Mouse (Mus musculus): Measurements from ENCODE around the gene Popdc2.
"Not testable (repeated sequence)": the region's sequence is repeated elsewhere in the genome, so short reads cannot be mapped to it uniquely, and the experiment has no call there.

Popdc2 gene

DNA sequence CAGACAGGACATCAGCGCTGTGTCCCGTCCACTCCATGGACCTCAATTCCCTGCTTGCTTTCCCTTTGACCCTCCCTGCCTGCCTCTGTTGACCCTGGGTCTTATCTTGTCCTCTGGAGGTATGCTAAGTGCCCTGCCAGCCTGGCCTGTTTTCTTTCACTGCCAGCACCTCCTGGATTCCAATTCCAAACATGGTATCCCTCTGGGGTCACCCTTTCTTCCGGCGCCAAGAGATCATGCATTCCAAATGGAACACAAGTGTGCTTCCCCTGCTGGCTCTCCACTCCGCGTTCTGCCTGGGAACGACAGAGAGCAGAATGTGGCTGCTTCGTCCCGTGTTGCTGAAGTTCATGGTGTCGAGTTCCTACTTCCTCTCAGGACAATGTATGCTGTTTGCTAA is at the start of gene Popdc2:
Gene Popdc2 (plus strand): TSS at position 277 of the 400 bp plus-strand sequence.
- DNase-seq, result no peak

DNA sequence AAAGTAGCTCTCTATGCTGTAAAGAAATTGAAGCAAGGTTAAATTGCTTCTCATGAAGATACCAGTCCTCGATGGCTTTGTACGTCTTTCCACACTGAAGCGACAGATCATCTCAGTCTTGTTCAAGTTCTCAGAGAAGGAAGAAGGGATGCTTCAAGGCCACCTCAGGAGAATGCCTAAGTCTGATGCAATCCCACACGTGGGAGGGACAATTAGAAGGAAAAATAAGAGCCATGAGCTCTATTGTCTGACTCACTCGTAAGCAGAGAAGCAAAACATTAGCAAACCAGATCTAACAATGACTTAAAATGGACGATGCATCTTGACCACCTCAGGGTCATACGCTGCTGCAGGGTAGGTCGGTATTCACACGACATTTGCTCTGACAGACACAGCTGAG is 43.5 kb upstream of the Popdc2 start:
- DNase-seq, result no peak

DNA sequence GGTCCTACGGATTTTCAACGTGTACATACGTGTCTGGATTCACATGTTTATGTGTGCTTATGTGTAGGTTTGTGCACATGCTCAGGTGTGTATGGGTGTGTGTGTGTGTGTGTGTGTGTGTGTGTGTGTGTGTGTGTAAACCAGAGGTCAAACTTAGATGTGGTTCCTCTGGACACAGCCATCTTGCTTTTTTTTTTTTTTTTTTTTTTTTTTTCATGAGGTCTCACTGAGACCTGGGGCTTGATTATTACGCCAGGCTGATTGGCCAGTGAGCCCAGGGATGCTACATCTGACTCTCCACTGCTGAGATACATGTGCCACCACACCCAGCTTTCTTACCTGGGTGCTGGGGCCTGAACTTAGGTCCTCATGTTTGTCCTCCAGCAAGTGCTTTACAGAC is 42.9 kb upstream of the Popdc2 start:
- no peak for DNase-seq

DNA sequence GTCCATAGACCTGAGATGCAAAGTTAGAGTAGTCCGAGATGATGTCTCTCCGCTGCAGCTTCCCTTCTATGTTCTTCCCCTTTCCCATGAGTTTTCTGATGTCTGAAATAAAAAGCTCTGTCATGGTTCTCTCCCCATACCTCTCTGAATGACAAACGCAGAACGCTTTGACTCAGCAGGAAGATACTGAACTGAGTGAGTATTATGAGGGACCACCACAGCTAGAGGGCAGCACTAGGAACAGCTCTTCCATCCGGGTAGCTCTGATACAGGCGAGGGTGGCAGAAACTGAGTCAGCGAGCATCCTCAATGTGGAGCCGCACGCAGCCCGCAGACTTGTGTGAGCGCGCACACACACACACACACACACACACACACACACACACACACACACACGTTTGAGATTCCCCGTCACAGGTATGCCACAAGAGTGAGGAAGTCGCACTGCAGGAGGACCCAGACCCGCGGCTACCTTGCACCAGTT is 40.5 kb upstream of the Popdc2 start:
- DNase-seq, result peak; percentile 76

- DNase-seq, result no peak
These were observed 37.7 kb upstream of the Popdc2 start for GRCm38 (mm10) chr16:38324311-38324710.

- no peak for DNase-seq
These were observed 35.1 kb upstream of the Popdc2 start for GRCm38 (mm10) chr16:38326778-38327397.

DNA sequence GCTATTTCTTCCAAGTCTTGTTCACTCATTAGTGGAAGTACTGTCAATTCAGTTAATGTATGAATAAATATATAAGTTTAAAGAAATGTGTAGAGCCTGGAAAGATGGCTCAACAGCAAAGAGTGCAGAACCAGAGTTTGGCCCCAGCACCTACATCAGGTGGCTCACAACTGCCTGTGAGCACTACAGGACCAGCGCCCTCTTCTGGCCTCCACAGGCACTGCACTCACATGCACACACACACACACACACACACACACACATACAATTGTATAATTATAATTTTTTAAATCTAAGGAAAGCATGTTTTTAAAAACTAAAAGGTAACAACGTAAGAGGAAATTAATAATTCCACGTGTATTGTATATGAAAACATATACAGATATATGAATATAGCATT is 32.7 kb upstream of the Popdc2 start:
- DNase-seq, result no peak

GRCm38 (mm10) chr16:38334431-38334830 is 27.6 kb upstream of the Popdc2 start:
- DNase-seq, result no peak

- not testable (repeated sequence) for DNase-seq
These were observed 23.9 kb upstream of the Popdc2 start for GRCm38 (mm10) chr16:38338077-38338476.

DNA sequence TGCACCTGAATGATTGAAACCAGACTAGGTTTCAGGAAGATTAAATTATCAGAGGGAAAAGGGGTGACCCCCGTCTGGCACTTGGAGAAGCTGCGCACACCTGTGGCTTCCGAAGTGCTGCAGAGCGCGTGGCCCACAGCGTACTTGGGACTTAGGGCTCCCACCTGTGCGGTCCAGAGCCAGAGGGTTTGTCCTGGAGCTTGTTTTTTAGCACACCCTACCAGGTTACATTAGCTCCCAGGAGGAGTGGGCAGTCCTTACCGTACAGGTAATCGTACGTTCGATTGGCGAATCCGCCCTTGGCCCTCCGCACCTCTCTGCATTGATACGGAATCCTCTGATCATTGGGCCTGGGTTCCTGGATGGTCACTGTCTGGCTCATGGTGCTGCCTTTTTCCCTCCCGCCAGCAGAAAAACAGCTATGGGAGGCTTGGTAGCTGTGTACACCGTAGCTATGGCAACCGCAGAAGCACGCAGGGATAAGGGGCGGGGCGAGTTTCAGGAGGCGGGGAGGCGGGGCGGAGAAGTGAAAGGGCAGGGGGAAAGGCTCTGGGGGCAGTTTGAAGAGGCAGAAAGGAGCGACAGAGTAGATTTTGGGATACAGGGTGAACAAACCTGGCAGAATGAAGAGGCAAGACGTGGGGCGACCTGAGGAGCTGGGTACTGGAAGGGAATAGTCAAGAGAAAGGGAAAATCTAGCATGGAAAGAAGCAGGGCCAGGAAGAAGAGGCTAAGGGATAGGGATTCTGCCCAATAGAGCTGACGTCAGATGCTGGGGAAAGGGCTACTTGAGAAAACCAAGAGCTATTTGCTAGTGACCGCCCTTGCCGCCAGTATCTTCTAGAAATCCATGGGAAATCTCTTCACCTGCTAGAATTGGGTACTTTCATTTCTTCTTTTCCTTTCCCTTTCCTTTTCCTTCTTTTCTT is 20.3 kb upstream of the Popdc2 start, which contains the start of gene Maats1:
Gene Maats1 (minus strand): TSS at position 748 of the 929 bp plus-strand sequence.
- DNase-seq, result peak; percentile 70

- no peak for DNase-seq
These were observed 16.9 kb upstream of the Popdc2 start for GRCm38 (mm10) chr16:38344941-38345725.

GRCm38 (mm10) chr16:38346529-38347325 is 15.3 kb upstream of the Popdc2 start, which contains the start of the genes Cox17 and Gm21987:
Gene Cox17, plus strand, starts transcription at chr16:38346991.
Gene Gm21987, plus strand, starts transcription at chr16:38347040.
- DNase-seq, result peak; percentile 88

DNA sequence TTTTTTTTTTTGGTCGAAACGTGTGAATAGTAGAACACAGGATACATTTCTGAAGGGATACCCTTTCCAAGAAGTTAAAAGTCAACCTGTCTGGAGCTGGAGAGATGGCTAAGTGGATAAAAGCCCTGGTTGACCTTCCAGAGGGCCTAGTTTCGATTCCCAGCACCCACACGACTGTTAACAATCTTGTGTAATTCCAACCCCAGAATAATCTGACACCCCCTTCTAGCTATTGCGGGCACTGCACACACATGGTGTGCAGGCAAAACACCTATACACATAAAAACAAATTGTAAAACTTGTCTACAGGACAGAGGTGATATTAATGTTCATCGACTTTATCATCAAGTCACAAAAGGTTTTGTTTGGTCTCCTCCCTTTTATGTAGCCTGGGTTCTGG is 14.4 kb upstream of the Popdc2 start:
- no peak for DNase-seq

DNA sequence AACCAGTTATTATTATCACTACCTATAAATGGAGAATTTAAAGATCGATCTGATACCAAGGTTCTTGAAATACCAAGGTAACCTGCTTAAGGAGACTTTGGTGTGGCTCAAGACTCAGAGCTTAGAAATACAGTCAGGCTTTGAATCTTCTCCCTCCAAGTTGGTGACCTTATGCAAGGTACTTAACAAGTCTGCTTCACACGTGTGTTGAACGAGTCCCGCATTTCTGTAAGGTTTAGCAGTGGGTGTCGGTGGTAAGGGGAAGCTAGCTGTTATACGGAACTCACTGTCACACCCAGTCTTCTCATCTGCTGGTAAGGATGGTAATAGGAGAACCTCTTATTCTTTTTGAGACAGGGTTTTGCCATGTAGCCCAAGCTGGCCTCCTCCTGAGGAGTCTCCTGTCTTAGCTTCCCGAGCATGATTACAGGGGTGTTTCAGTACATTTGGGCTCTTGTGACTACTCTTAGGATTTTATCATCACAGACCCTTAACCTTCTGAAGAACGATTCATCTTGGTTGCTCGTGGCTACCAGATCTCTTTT is 13.7 kb upstream of the Popdc2 start:
- no peak for DNase-seq

- no peak for DNase-seq
These were observed 12.1 kb upstream of the Popdc2 start for GRCm38 (mm10) chr16:38349881-38350280.

- no peak for DNase-seq
These were observed 11.6 kb upstream of the Popdc2 start for GRCm38 (mm10) chr16:38350361-38350855.

DNA sequence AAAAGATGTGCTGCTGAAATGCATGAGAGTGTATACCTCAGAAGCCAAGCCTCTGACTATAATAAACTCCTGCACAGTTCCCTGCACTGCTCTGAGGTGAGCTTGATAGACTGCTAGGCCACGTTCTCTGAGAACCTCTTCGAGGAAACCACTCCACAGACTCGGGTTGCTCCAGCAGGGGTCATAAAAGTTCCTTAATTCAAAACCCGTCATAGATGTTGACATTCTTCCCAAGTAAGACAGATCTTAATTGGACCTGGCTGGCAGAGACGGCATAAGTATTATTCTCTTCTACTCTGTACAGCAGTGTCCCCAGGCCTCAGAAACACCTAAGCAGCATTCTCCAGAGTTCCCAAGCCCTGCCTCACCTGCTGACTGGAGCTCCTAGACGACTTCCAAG is 11.1 kb upstream of the Popdc2 start:
- DNase-seq, result no peak

DNA sequence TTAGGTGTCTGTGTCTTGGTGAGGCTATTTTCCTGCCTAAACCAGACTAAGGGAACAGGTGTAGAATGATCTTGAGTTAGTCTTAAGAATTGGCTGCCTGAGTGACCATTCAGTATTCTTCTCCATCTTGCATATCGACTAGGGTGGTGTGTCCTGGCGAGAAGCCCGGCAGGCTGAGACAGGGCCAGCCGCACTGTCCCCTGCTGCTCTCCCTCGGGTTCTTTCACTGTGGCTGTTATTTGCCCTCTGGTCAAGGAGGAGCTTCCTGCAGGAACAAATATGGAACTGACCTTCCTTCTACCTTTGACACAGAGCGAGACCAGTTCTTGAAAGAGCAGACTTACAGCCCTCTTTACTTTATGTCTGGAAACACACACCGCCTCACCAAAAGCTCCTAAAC is 10.0 kb upstream of the Popdc2 start:
- DNase-seq, result no peak

DNA sequence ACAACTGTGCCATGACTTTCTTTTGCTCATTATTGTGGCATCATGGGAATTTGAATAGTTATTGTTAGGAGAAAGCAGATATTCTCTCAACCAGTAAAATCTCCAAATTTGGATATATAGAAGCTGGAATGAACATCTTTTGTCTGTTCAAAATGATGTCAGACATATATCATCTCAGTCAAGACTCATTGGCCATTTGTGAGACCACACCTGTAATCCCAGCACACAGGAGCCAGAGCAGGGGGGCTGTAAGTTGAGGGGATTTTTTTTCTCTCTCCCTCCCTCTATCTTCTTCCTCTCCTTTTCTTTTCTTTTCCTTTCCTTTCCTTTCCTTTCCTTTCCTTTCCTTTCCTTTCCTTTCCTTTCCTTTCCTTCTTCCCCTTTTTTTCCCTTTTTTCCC is 9.2 kb upstream of the Popdc2 start:
- DNase-seq, result no peak

DNA sequence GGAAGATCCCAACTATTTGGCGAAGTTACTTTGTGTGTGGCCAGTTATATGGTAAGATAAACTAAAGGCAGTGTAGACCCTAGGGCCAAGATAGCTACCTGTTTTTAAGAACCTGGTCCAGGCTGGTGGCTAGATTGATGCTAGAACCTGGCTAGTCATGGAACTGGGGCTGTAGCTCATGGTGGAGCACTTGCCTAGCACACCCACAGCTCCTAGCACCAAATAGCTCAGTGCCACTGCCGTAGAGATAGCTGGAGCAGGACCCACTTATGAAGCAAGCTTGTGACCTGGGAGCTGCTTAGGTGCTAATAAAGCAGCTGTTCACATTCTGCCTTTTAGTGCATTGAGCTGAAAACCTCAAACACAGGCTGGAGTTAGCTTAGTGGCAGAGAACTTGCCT is 8.4 kb upstream of the Popdc2 start:
- no peak for DNase-seq

DNA sequence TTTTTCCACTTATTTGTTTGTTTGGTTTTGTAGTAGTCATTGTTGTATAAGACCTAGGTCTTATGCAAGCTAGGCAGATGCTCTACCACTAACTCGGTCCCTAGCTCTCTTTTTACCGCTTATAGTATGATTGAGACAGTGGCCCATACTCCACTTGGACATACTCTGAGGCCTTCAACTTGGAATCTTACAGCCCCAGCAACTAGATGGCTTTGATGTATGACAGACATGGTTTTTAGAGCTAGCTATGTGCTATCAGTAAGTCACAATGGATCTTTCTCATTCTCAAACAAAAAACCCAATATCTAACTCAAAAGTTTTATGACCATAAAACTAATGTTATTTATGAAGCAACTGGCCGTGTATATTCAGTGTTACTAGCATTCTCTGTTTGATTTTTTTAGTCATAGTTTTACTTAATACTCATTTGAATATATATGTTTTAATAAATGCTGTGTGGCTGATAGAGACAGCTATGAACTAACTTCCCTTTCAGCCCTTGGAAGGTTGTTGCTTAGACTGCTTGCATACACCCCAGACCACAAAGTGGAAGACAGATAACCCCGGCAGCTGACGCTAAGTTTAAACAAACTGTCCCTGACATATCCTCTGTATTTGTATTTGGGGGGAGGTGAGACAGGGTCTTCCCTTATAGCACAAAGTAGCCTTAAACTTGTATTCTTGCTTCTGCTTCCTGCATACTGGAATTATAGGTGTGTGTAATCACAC is 7.7 kb upstream of the Popdc2 start:
- DNase-seq, result no peak
